Mouse (Mus musculus): ENCODE measurements at regions not wholly inside any gene's neighbourhood (a gene's known extent, or its start where the extent isn't known, plus 50 kb on each side); places are given as distances from the start of the nearest gene placed in this dataset.
"Not testable (repeated sequence)": the region's sequence is repeated elsewhere in the genome, so short reads cannot be mapped to it uniquely, and the experiment has no call there.

DNA sequence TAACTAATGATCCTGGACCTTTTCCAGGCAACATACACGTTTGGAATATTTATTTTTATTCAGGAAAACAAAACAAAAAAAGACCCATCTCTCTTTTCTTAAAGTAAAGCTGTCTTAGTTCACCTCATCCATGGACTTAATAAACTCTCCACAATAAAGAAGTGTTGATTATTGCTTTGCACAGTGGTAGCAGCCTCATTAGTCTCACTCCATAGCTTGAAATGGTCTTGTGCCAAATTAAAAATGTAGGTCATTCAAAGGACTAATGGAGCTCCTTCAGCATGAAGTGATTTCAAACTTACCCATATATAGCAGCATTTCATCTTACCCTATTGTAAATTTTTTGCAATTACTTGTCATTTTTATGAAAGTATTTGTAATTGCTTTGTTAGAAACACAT is 1109.8 kb downstream of the Ankrd7 start:
- Histone ChIP-seq H3K27me3 (ENCODE audit: insufficient read depth, low read length) (no peaks in the 10 kb centered on the region), H3K4me3 (ENCODE audit: low read length) (no peak overlapping the region), H3K9me3 (ENCODE audit: low read length) (no peaks in the 10 kb centered on the region), H3K27ac (no peak overlapping the region), H3K4me2 (ENCODE audit: low read depth, low read length) (no peak overlapping the region), H3K9ac (replicated peaks; ENCODE audit: low read length) (no peak overlapping the region), H3K4me1 (ENCODE audit: insufficient read depth, low read length) (no peaks in the 10 kb centered on the region), H3K36me3 (ENCODE audit: insufficient read depth, low read length) (no peaks in the 10 kb centered on the region)
- DNase-seq (ENCODE audit: low spot score) (peak; percentile 18), ATAC-seq (no peak)
- WGBS, result 4% methylated on average over 1 of the region's 1 CpGs
- TF ChIP-seq CTCF (IDR thresholded peaks at IDR 0.05; ENCODE audit: low read depth), result no peak

DNA sequence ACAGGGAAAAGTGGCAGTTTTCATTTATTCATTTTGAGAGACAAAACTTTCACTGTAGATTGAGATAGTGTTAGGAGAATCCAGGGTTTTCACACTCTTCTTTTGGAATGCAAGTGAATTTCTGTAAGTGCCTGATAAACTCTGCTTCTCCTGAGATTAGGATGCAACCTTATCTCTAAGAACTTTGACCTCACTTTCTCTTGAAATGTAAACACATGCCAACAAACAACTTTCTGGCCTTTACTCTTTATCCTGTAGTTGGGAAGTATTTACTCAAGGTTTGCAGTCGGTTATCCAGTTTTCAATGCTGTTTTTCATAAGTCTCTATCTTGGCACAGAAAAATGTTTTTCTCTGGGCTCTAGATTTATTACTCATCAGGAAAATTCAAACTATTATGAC is 1125.7 kb downstream of the Ankrd7 start:
- DNase-seq (ENCODE audit: low spot score) (no peak), ATAC-seq (no peak)
- Histone ChIP-seq H3K9me3 (ENCODE audit: low read length) (no peaks in the 10 kb centered on the region), H3K27ac (no peak overlapping the region), H3K27me3 (ENCODE audit: insufficient read depth, low read length) (no peaks in the 10 kb centered on the region), H3K9ac (replicated peaks; ENCODE audit: low read length) (no peak overlapping the region), H3K36me3 (ENCODE audit: insufficient read depth, low read length) (no peaks in the 10 kb centered on the region), H3K4me1 (ENCODE audit: insufficient read depth, low read length) (no peaks in the 10 kb centered on the region), H3K4me2 (ENCODE audit: low read depth, low read length) (no peak overlapping the region), H3K4me3 (ENCODE audit: low read length) (no peak overlapping the region)
- TF ChIP-seq CTCF (IDR thresholded peaks at IDR 0.05; ENCODE audit: low read depth), result no peak
- 84% methylated on average over 1 of the region's 1 CpGs for WGBS

DNA sequence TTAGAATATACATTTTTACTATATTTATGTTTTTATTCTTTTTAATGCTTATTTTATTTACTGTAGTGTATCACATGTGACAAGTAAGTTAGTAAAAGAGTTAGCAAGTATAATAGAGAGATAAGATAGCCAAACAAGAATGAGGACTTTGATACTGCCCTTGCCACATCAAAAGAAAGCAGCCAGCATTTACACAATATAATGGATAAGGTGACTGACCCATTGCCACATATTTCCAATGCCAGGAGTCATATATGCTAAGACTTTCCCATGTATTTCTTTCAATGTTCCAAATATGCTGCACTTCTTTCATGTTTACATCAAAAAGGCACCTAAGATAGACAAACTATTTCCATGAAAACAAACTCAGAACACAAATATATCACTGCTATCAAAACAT is 1162.3 kb downstream of the Ankrd7 start:
- TF ChIP-seq CTCF (IDR thresholded peaks at IDR 0.05; ENCODE audit: low read depth), result no peak
- no peaks in the 10 kb centered on the region for H3K27me3 ChIP-seq (ENCODE audit: insufficient read depth, low read length)
- H3K9ac ChIP-seq (replicated peaks; ENCODE audit: low read length), result no peak overlapping the region
- no peak overlapping the region for H3K27ac ChIP-seq
- H3K4me2 ChIP-seq (ENCODE audit: low read depth, low read length), result no peak overlapping the region
- H3K36me3 ChIP-seq (ENCODE audit: insufficient read depth, low read length), result no peaks in the 10 kb centered on the region
- H3K4me3 ChIP-seq (ENCODE audit: low read length), result no peak overlapping the region
- H3K9me3 ChIP-seq (ENCODE audit: low read length), result no peaks in the 10 kb centered on the region
- no peaks in the 10 kb centered on the region for H3K4me1 ChIP-seq (ENCODE audit: insufficient read depth, low read length)
- ATAC-seq, result no peak
- no peak for DNase-seq (ENCODE audit: low spot score)

- WGBS, result 31% methylated on average over 1 of the region's 1 CpGs
- Histone ChIP-seq H3K27ac (no peak overlapping the region), H3K9ac (replicated peaks; ENCODE audit: low read length) (no peak overlapping the region), H3K4me2 (ENCODE audit: low read depth, low read length) (no peak overlapping the region), H3K36me3 (ENCODE audit: insufficient read depth, low read length) (no peaks in the 10 kb centered on the region), H3K27me3 (ENCODE audit: insufficient read depth, low read length) (no peaks in the 10 kb centered on the region), H3K9me3 (ENCODE audit: low read length) (no peaks in the 10 kb centered on the region), H3K4me3 (ENCODE audit: low read length) (no peak overlapping the region), H3K4me1 (ENCODE audit: insufficient read depth, low read length) (no peaks in the 10 kb centered on the region)
- DNase-seq (ENCODE audit: low spot score) (peak; percentile 47), ATAC-seq (no peak)
- TF ChIP-seq CTCF (IDR thresholded peaks at IDR 0.05; ENCODE audit: low read depth), result no peak
Measured at GRCm38 (mm10) chr6:20037769-20038168, 1171.7 kb downstream of the Ankrd7 start.

DNA sequence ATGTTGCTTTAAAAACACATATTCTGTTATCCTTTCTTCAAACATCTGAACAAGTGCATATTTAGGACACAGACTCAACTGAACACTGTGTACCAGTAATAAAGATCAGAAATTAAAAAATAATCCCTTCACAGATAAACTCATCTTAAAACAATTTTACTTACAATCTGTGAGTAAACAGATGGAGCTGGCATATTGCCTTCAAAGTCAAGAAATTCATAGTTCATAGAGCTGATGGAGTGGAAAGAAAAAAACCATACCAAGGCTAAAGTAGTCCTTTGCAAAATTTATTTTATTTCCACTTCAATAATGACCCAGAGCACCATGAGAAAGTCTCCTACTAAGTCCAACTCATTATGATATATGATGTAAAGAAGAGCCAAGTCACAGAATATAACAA is 1136.6 kb upstream of the Kcnd2 start:
- peak; percentile 46 for DNase-seq (ENCODE audit: low spot score)
- H3K36me3 ChIP-seq (ENCODE audit: insufficient read depth, low read length), result no peaks in the 10 kb centered on the region
- no peak overlapping the region for H3K4me3 ChIP-seq (ENCODE audit: low read length)
- no peak overlapping the region for H3K9ac ChIP-seq (replicated peaks; ENCODE audit: low read length)
- no peaks in the 10 kb centered on the region for H3K9me3 ChIP-seq (ENCODE audit: low read length)
- no peak for ATAC-seq
- H3K27me3 ChIP-seq (ENCODE audit: insufficient read depth, low read length), result no peaks in the 10 kb centered on the region
- no peak for TF ChIP-seq CTCF (IDR thresholded peaks at IDR 0.05; ENCODE audit: low read depth)
- no peak overlapping the region for H3K27ac ChIP-seq
- no peak overlapping the region for H3K4me2 ChIP-seq (ENCODE audit: low read depth, low read length)
- no peaks in the 10 kb centered on the region for H3K4me1 ChIP-seq (ENCODE audit: insufficient read depth, low read length)

DNA sequence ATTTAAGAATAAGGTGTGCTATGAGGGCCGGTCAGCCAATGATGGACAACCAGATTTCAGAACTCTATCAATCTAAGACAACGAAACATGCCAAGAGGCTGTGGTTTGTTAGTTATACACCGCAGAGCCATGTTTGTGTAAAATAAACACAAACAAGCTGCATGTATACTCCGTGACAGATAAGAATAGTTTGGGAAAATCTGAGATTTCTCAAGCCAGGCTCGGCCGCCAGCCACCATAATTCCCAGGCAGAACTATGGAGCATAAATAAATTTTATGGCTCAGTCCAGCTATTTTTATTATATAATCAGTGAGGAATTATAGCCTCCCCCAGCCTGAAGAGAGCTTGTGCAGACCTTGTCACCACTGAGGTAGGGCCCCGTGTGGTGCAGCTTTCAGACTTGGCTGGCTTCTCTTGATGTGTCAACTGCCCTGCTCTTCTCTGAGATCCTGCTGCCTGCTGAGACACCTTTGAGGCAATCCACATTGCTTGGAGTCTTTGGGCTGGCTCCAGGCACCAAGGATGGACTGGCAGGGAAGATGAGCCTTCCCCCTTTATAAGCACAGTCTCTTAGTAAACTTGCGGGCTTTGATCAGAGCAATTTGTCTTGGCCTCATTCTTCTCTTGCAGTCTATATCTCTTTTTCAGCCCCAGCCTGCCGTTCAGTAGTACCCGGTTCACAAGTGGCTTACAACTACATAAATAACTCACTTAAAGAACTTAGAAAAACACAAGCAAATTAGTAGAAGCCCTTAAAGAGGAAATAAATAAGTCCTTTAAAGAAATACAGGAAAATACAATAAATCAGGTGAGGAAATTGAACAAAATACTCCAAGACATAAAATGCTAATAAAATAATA is 1123.0 kb upstream of the Kcnd2 start:
- ATAC-seq, result no peak
- H3K9me3 ChIP-seq (ENCODE audit: low read length), result no peaks in the 10 kb centered on the region
- TF ChIP-seq CTCF (IDR thresholded peaks at IDR 0.05; ENCODE audit: low read depth), result no peak
- 80% methylated on average over 10 of the region's 10 CpGs for whole genome bisulfite sequencing
- no peak overlapping the region for H3K9ac ChIP-seq (replicated peaks; ENCODE audit: low read length)
- H3K4me3 ChIP-seq (ENCODE audit: low read length), result no peak overlapping the region
- H3K27ac ChIP-seq, result no peak overlapping the region
- H3K4me2 ChIP-seq (ENCODE audit: low read depth, low read length), result no peak overlapping the region
- H3K27me3 ChIP-seq (ENCODE audit: insufficient read depth, low read length), result no peaks in the 10 kb centered on the region
- no peaks in the 10 kb centered on the region for H3K36me3 ChIP-seq (ENCODE audit: insufficient read depth, low read length)
- no peaks in the 10 kb centered on the region for H3K4me1 ChIP-seq (ENCODE audit: insufficient read depth, low read length)
- no peak for DNase-seq (ENCODE audit: low spot score)

DNA sequence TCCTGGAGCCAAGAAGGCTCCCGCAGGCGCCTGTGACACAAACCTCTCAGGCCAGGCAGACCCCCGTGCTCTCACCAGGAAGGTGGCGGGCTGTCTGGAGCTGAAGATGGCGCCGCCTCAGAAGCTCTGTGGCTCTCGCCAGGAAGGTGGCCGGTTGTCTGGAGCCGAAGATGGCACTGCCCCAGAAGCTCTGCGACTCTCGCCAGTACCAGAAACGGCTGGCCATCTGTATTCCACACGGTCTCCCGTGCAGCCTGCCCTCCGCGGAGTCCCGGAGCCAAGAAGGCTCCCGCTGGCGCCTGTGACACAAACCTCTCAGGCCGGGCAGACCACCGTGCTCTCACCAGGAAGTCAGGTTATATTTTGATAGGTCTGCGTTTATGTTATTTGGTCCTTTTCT is 1081.3 kb upstream of the Kcnd2 start:
- WGBS, result 94% methylated on average over 22 of the region's 22 CpGs
- not testable (repeated sequence) for H3K27ac ChIP-seq; H3K36me3 ChIP-seq (ENCODE audit: insufficient read depth, low read length); H3K9me3 ChIP-seq (ENCODE audit: low read length); H3K4me3 ChIP-seq (ENCODE audit: low read length); H3K9ac ChIP-seq (replicated peaks; ENCODE audit: low read length); DNase-seq (ENCODE audit: low spot score); H3K4me1 ChIP-seq (ENCODE audit: insufficient read depth, low read length); H3K4me2 ChIP-seq (ENCODE audit: low read depth, low read length); H3K27me3 ChIP-seq (ENCODE audit: insufficient read depth, low read length); ATAC-seq
